ENCODE assay signal across 12 mouse cellular contexts in genomic region chr8:114984500-114984899, GRCm38 (mm10).
"Had no signal": no experiment of that assay in that cellular context is flagged by ENCODE, and none has a peak within 500 bp of the region (broad histone marks: within the 10 kb centered on the region; RNA-seq: fewer than 3 reads in every experiment).

No protein-coding gene starts in this region.

- DNase-seq: lung, adult 18-20 months; lung, postnatal 10 days; midbrain, embryonic 14.5 days; right cerebral cortex, postnatal 14 days; thymus, postnatal 4 days had no signal

- H3K27me3 ChIP-seq: neural tube, embryonic 12.5 days had no signal

- H3K9me3 ChIP-seq: neural tube, embryonic 12.5 days had no signal

- H3K9ac ChIP-seq: liver, embryonic 14.5 days; neural tube, embryonic 12.5 days had no signal

- ATAC-seq: hindbrain, embryonic 16.5 days; inflammation-experienced regulatory T-cells, adult 6 months; intestine, postnatal 0 days had no signal

- H3K4me2 ChIP-seq: neural tube, embryonic 12.5 days had no signal

- H3K36me3 ChIP-seq: neural tube, embryonic 12.5 days had no signal

- H3K27ac ChIP-seq: left cerebral cortex, adult 2 months; liver, embryonic 14.5 days; neural tube, embryonic 12.5 days had no signal

- H3K4me3 ChIP-seq: left cerebral cortex, adult 2 months; myocyte; neural tube, embryonic 12.5 days had no signal
